Mouse (Mus musculus) C3H10T1/2 (cell line): ENCODE measurements around the gene Psmd10. TPM values are rescaled to one million over a fixed set of nuclear protein-coding genes. Genes with fewer than 3 reads are reported as not detected.

ENCODE experiments used
- polyA plus RNA-seq, 2 experiments: library from polyadenylated mRNA; unstranded; fragments of >200 nt; fragmentation: generic; extraction: Trizol; gene quantifications; one replicate each; pipeline ENCODE4 v1.2.1; 2012; ENCODE audit warnings: missing spikeins in 2 of 2

Gene Psmd10
- polyA plus RNA-seq: 10 to 100 TPM in 1 of 2 experiments, 1 to 10 TPM in 1; 6.7 to 34.4 TPM

GRCm38 (mm10) chrX:140956272-140956940, at the start of gene Psmd10, which contains the start of gene Atg4a:
Psmd10 (minus strand) TSS chrX:140956728.
Atg4a (plus strand) TSS chrX:140956907.

DNA sequence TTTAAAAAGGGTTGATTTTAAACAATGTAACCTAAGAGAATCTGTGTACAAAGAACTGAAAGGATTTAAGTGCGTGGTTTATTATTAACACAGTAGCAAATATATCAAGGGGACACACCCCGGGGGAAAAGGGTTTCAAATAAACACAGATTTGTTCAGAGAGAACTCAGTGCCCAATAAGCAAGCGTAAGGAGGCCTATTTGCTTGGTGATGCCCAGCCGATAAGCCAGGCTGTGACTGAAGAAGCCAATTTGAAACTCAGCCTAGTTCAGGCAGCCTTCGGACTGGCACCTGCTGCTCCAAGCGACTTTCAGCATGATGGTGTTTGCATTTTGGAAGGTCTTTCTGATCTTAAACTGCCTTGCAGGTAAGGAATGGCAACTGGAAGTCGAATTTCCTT, 49.2 kb downstream of the Psmd10 start, which contains the start of gene Vsig1:
Vsig1 (plus strand) TSS at position 249 of the 400 bp plus-strand sequence.

Other genes starting within 250 kb of the Psmd10 start
- not detected for gene Tex13b, start 143.3 kb downstream of the Psmd10 start, polyA plus RNA-seq
- gene Vsig1, start 49.1 kb downstream of the Psmd10 start, polyA plus RNA-seq: not detected
- 1 to 10 TPM in 1 of 2 experiments, under 1 TPM in 1; 0.51 to 6.1 TPM for gene Atg4a, start 179 bp upstream of the Psmd10 start, polyA plus RNA-seq